Mouse (Mus musculus) liver, postnatal 0 days (tissue): ENCODE measurements around the gene Fgfr1op2.

Experiments used
- CTCF ChIP-seq: sonication (generic); IDR thresholded peaks from 2 replicates; pipeline ENCODE4 v1.5.1; 2016; ENCODE audit warnings: antibody characterized with exemption, low read depth
- EP300 ChIP-seq: IDR thresholded peaks from 2 replicates; pipeline ENCODE4 v1.6.1; 2016; ENCODE audit warnings: antibody characterized with exemption, low read depth, mild to moderate bottlenecking

DNA sequence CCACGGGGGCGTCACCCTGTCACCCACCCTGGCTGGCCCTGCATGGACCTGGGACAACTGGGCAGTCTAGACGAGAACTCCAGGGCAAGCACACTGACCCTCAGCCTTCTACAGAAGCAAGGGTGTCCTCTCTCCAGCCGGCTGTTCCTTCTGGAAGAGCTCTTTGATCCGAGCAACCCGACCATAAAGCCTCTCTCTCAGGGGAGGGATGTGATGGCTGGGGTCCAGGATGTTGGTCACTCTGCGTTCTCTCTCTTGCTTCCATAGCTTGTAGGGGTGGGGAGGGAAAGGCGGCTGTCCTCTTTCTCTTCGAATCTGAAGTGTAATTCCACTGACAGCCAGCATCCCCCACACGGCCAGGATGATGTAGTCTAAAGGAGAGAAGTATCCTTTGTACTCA lies 26.6 kb downstream of the Fgfr1op2 start:
- no peak for TF ChIP-seq EP300
- TF ChIP-seq CTCF = no peak
